Mouse (Mus musculus) urinary bladder, adult 2 months (tissue): Measurements from ENCODE around the gene Cry2. TPM values are rescaled to one million over a fixed set of nuclear protein-coding genes. Genes with fewer than 3 reads are reported as not detected.
A peak's percentile ranks its signal among the peaks of the same experiment; 100 is the strongest.

Source experiments
- DNase-seq: peaks from one replicate; pipeline ENCODE4 v3.0.0; 2022; ENCODE audit warnings: low spot score
- polyA plus RNA-seq: library from polyadenylated mRNA; depleted of rRNA; stranded (reverse); fragments of >200 nt; gene quantifications from 2 replicates; pipeline ENCODE4 v1.2.3, GENCODE M21; 2012; rRNA removed

Gene Cry2
- polyA plus RNA-seq, 1 experiment, result 36.7 TPM

DNA sequence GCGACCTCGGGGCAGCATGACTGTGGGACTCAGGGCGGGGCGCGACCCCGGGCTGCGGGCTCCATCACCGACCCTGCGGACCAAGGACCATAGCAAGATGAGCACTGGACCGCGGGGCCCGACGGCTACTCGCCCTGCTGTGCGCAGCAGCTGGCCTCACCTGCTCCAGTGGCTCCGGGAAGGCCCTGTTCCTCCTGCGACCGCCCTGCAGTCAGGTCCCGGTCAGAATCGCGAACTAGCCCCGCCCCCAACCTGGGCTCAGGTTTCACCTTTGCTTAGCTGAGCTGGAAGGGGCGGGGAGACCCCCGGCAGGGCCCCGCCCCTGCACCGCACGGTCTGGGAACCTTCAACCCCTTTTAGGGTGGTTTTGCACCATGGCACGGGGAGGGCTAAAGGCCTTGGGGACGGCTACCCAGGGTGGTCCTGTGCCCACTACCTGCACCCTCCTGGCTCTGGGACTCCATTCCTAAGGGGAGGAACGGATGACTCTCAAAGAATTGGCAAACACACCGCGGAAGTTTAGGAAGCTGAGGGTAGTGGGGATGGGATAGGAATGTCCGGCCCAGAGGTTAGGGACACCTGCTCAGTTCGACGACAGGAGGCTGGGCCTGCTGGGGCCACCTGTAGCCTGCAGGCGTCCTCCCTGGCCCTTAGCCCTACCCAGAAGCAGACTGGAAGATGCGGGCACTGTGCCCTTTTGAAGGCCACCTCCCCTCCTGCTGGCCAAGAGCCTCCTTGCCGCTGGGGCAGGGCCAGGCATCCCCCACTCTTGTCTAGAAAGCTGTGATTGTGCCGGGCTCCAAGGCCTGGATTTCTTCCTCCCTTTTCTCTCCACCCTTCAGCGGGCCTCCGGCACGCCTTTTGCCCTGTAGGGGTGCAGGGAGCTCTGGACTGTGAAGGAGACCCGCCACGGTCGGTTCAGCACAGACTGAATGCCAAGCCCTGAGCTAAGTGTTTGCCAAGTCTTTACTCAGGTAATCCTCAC lies 62.7 kb downstream of the Cry2 start:
- DNase-seq, result peak; percentile 74

DNA sequence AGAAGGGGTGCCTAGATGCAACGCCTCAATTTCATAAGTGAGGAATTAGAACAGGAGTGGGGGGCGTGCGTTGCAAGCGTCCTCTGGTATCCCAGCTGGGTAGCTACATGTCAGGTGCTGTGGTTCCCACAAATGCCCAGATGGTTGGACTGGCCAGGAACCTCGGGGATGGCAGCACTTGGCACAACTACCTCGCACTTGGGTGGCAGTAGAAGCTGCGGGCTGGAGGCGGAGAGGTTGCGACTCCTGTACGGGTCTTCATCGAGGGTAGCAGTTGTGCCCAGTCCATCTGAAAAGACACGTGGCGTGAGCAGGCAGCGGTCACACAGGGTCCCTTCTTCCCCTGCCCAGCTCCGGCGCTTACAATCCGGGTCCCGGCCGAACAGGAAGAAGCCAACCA lies 63.5 kb downstream of the Cry2 start:
- DNase-seq, result no peak

DNA sequence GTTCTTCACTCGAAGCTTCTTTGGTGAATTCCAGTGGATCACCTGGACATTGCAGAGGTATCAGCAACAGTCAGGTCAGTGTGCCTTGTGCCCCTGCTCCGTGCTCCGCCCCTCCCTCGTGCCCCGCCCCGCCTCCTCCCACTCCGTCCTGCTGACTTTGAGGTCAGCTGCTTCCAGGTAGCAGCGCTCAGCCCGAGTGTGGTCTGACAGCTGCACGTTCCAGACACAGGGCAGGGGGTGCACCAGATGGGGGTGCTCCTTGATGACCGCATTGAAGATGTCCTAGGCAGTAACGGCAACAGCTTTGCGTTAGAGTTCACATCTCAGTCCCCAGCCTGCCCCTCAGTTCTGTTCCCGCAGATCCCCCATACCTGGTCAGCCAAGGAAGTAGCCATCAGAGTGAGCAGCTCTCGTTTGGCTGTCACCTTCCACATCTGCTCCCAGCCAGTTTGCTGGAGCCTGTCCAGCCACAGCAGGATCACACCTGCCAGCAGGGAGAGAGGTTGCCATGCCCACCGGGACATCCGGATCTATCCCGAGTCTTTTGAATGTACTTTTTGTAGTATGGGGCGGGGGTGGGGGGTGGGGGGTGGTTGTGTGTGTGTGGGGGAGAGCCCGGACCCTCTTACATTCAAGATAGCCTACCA lies 66.3 kb downstream of the Cry2 start:
- no peak for DNase-seq

DNA sequence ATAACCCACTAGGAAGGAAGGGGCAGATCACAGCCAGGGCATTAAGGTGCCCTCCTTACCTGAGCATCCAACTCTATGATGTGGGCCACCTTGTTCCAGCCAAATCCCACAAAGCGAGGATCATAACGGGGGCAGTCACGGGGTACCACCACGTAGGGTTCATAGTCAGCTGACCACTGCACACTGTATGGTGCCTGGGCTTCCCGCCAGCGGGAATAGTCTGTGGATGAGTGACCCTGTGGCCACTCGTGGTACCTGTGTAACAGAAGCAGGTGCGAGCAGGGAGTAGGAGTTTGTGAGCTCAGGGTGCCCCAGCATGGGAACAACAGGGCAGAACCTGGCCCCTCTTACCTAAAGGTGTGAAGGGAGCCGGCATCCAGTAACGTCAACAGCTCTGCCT lies 68.3 kb downstream of the Cry2 start:
- DNase-seq, result no peak

DNA sequence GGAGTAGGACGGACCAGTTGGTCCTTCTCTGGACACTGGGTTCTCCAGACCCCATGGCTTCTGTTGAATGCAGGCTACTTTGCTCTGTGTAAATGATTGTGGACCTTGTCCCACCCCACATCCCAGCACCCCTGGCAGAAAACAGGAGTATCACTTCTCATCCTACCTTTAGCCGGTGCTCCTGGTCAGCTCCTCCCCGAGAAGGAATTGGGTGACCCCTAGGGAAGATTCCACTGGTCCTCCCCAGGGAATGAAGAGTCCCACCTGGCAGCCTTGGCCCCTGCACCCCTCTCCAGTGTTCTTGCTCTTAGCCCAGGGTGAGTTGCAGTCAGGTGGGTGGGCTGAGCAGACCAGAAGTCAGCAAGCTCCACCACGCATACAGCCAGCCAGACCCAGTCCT lies 69.8 kb downstream of the Cry2 start:
- no peak for DNase-seq

DNA sequence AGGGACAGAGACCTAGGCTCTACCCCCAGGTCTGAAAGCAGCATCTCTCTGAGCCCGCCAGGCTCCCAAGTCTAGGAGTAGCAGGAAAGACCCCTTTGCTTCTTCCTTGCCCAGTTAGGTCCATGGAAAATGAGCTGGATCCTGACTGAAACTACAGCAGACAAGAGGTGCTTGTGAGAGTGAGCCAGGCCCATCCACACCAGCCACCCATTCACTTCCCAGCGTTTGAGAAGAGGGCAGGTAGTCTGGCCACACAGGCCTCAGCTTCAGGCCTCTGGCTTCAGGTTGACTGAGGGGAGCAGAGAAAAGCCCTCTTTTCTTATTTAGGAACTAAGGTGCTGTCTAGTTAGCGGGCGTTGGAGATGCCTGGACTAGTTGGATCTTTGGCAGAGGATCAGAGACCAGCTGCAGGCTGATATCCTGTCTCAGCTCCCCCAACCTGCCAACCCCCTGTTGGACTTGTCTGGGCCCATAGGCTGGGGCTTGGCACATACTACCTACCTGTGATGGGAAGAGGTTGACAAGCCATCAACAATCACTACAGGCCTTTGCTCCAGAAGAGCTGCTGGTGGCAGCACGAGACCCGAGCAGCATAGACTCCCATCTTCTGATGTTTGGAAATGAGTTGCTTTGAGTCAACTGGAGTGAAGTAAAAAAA lies 71.1 kb downstream of the Cry2 start:
- DNase-seq, result no peak

DNA sequence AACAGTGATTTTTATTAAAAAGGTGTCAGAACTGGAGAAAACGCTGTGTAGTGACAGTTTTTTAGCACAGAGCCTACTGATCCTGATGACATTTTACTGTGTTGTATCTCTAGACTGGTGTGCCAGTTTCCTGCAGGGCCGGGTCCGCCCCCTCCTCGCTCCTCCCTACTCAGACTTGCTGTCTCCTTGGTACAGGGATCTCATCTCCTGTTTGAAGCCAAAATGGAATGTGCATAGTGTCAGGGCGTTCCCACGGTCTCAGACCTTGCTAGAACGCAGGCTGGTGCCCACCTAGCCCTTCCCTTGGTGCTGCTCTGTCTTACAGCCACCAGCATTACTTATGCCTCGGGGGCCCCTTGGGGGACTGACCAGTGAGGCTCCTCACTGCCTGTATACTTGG lies 72.0 kb downstream of the Cry2 start:
- DNase-seq, result peak; percentile 13

DNA sequence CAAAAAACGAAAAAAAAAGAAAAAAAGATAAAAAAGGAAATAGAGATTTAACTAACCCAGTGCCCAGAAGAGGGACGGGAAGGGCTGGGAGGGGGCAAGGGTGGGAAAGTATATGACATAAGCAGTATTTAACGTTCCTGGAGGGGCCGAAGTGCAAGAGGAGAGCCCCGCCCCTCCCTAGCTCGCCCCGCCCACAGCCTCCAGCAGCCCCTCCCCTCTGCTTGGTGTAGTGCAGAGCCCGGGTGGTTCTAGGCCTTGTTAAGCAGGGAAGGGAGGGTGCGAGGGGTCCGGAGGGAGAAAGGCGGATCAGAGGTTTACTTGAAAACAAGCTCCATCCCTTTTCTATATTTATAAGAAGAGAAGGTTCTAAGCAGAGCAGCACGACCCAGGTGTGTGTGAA lies 73.0 kb downstream of the Cry2 start:
- no peak for DNase-seq

DNA sequence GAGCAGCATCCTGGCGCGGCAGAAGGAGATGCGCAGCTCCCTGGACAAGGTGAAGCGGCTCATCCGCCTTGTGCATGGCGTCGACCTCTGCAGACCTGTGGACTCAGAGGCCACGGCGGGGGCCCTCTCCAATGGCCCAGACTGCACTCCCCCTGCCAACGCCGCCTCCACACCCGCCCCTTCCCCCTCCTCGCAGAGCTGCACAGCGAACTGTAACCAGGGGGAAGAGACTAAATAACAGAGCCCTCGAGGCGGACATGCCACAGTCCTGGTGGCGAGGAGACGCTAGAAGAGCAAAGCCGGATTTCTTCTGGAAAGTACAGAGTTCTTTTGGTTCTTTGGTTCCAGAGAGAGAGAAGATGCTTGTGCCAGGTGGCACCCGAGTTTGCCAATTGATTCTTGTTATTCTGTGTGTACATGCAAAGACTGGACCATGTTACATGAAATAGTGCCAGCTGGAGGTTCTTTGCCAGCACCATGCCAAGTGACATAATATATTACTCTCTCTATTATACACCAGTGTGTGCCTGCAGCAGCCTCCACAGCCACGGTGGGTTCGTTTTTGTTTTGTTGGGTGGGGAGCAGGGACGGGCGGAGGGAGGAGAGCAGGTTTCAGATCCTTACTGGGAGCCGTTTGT lies 73.5 kb downstream of the Cry2 start:
- DNase-seq, result no peak

DNA sequence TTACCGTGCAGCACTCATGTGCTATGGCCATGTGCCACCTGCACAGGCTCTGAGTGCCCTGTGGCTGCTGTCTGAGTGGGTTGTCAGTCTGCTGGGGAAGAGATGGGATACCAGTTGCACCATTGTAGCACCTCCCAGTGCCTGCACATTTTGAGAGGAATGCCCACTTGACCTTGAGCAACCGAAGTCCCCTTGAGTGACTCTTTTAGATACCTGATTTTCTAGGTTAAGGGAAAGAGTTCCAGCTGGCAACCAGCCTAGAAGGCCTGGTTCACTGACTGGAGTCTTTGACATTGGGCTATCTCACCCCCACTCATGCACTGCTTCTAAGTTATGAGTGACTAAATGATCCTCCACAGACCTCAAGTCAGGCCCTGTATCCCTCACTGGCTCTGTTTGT lies 74.5 kb downstream of the Cry2 start:
- no peak for DNase-seq

DNA sequence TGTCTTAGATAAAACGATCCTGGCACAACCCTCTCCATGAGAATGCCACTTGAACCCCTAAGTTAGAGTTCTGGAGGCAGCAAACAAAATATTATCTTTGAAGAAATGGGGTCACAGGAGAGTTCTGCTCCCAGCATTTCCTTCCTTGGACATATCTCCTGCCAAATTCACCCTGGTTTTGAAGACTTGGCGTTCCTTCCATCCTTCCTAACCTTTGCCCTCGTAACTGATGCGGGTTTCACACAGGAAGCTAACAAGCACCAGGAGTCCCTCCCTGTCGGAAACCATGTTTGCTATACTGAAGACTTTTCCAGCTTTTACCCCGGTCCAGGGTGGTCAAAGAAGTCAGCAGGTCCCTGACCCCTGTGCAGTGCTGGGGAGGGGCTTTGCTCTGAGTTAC lies 79.6 kb downstream of the Cry2 start:
- DNase-seq, result no peak

Other genes starting within 250 kb of the Cry2 start
- 36.3 and 41.1 TPM in 2 replicates for gene Pex16, start 59.4 kb downstream of the Cry2 start, polyA plus RNA-seq
- gene Large2, start 59.2 kb downstream of the Cry2 start, polyA plus RNA-seq, result 10.6 and 13.2 TPM in 2 replicates
- 2.3 and 3.4 TPM in 2 replicates for gene 1700029I15Rik, start 51.5 kb downstream of the Cry2 start, polyA plus RNA-seq
- 15.8 and 22.8 TPM in 2 replicates for gene Mapk8ip1, start 32.8 kb downstream of the Cry2 start, polyA plus RNA-seq
- 15.8 and 16.8 TPM in 2 replicates for gene Slc35c1, start 26.5 kb upstream of the Cry2 start, polyA plus RNA-seq
- 9.3 and 11.1 TPM in 2 replicates for gene Chst1, start 165.7 kb upstream of the Cry2 start, polyA plus RNA-seq